Mouse (Mus musculus): ENCODE data around the gene Sphk2.

GRCm38 (mm10) chr7:45715090-45715708 lies 2.6 kb downstream of the Sphk2 start, which contains the start of gene Rpl18:
- TF ChIP-seq CTCF (IDR thresholded peaks at IDR 0.05; ENCODE audit: low read depth, low read length) (no peak), POLR2A (IDR thresholded peaks at IDR 0.05; ENCODE audit: borderline replicate concordance, low read depth, low read length) (no peak)

Data from bone marrow macrophage, adult 2 months (primary cell).